Mouse (Mus musculus) myocyte (in vitro differentiated cells): Measurements from ENCODE around the gene Anxa4. TPM values are rescaled to one million over a fixed set of nuclear protein-coding genes. Genes with fewer than 3 reads are reported as not detected.

Experiments
- H3K27me3 ChIP-seq: one replicate; pipeline ENCODE4 v1.6.1; 2011; ENCODE audit not compliant: control insufficient read depth, insufficient read depth, insufficient read length
- H3K36me3 ChIP-seq: one replicate; pipeline ENCODE4 v1.6.1; 2011; ENCODE audit not compliant: control insufficient read depth, insufficient read depth
- H3K4me2 ChIP-seq: one replicate; pipeline ENCODE4 v1.6.1; 2011; ENCODE audit warnings: low read depth, control low read depth
- H3K4me3 ChIP-seq: one replicate; pipeline ENCODE4 v1.5.1; 2011; ENCODE audit warnings: mild to moderate bottlenecking, control low read depth, moderate library complexity
- H3K79me2 ChIP-seq: one replicate; pipeline ENCODE4 v1.6.1; 2011; ENCODE audit not compliant: control insufficient read depth, insufficient read depth
- H3ac ChIP-seq: one replicate; pipeline ENCODE4 v1.6.1; 2011; ENCODE audit not compliant: control insufficient read depth, insufficient read length
- CEBPB ChIP-seq: IDR thresholded peaks from 2 replicates; pipeline ENCODE4 v1.6.1; 2011; ENCODE audit warnings: mild to moderate bottlenecking, moderate library complexity; ENCODE audit not compliant: poor library complexity, insufficient read depth, severe bottlenecking
- E2F4 ChIP-seq: IDR thresholded peaks from one replicate; pipeline ENCODE4 v1.6.1; 2011; ENCODE audit warnings: mild to moderate bottlenecking, control low read depth, moderate library complexity; ENCODE audit not compliant: insufficient read depth
- MAX ChIP-seq: IDR thresholded peaks from one replicate; pipeline ENCODE4 v1.6.1; 2011; ENCODE audit warnings: low read depth, mild to moderate bottlenecking, control low read depth
- MYOD1 ChIP-seq, 3 experiments: IDR thresholded peaks; one replicate each; pipeline ENCODE4 v1.6.1; 2011; ENCODE audit warnings: control low read depth in 2 of 3, low read depth in 2 of 3, mild to moderate bottlenecking in 2 of 3, moderate library complexity in 1 of 3; ENCODE audit not compliant: insufficient read length in 2 of 3, control insufficient read depth in 1 of 3
- MYOG ChIP-seq, 3 experiments: IDR thresholded peaks; one replicate each; pipeline ENCODE4 v1.6.1; 2011; ENCODE audit warnings: control low read depth in 2 of 3, low read depth in 2 of 3, mild to moderate bottlenecking in 2 of 3; ENCODE audit not compliant: insufficient read length in 2 of 3, control insufficient read depth in 1 of 3, insufficient read depth in 1 of 3
- POLR2A ChIP-seq: IDR thresholded peaks from one replicate; pipeline ENCODE4 v1.6.1; 2011; ENCODE audit warnings: low read depth, mild to moderate bottlenecking, control low read depth, moderate library complexity; ENCODE audit not compliant: insufficient read length
- POLR2AphosphoS2 ChIP-seq: IDR thresholded peaks from one replicate; pipeline ENCODE4 v1.6.1; 2011; ENCODE audit warnings: low read depth, control low read depth; ENCODE audit not compliant: insufficient read length
- REST ChIP-seq: IDR thresholded peaks from one replicate; pipeline ENCODE4 v1.6.1; 2011; ENCODE audit warnings: mild to moderate bottlenecking, control low read depth, moderate library complexity; ENCODE audit not compliant: insufficient read depth, insufficient read length
- SRF ChIP-seq: IDR thresholded peaks from one replicate; pipeline ENCODE4 v1.6.1; 2011; ENCODE audit warnings: low read depth; ENCODE audit not compliant: control insufficient read depth, insufficient read length
- TCF12 ChIP-seq: IDR thresholded peaks from one replicate; pipeline ENCODE4 v1.6.1; 2011; ENCODE audit warnings: mild to moderate bottlenecking, control low read depth; ENCODE audit not compliant: poor library complexity, insufficient read depth, severe bottlenecking
- TCF3 ChIP-seq: IDR thresholded peaks from one replicate; pipeline ENCODE4 v1.6.1; 2011; ENCODE audit warnings: low read depth, control low read depth; ENCODE audit not compliant: insufficient read length
- USF1 ChIP-seq: IDR thresholded peaks from one replicate; pipeline ENCODE4 v1.6.1; 2011; ENCODE audit warnings: low read depth, mild to moderate bottlenecking, control low read depth, moderate library complexity
- polyA plus RNA-seq: library from polyadenylated mRNA; unstranded; fragments of >200 nt; fragmentation: generic; extraction: Trizol; gene quantifications from one replicate; pipeline ENCODE4 v1.2.1, GENCODE M21; 2012; ENCODE audit warnings: missing spikeins

Gene Anxa4
- polyA plus RNA-seq, 1 experiment: 72.5 TPM

DNA sequence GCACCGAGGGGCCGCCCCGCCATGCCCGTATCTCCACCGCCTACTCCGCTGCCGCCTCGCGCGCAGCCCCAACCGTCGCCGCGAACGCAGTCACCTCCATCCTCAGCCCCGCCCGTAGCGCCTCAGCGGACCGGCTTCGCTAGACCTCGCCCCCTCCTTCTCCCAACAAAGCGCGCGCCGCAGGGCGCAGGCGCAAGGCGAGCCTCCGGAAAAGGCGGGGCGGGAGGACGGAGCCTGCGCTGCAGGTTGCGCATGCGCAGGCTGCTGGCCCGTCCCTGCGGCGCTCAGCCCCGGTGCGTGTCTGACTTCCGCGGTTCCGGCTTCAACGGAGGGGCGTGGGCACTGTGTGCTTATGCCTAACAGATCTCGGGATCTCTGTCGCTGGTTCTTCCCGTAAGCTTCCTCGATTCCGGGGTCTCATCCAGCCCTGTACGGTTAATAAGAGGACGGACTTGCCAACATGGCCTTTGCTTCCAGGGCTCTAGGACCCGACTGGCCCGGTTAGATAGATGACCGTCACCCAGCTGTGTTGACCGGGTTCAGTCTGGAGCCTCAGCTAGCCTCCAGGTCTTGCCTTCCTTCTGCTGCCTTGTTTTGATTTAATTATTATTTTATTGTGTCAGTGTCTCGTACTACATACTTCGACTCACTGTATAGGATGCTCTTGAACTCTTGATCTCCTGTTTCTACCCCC, 60.1 kb downstream of the Anxa4 start, which contains the start of gene Gmcl1:
Gene Gmcl1, minus strand, starts transcription at position 201 of the 694 bp plus-strand sequence.
- Histone ChIP-seq H3K27me3 (no peaks in the 10 kb centered on the region), H3ac (peak within 1 kb of the TSS; percentile 83), H3K79me2 (peaks cover 23% of the 10 kb centered on the region), H3K4me3 (peak within 1 kb of the TSS; percentile 80), H3K36me3 (peaks cover 15% of the 10 kb centered on the region), H3K4me2 (peak within 1 kb of the TSS; percentile 86)
- TF ChIP-seq POLR2A (peak; percentile 96), TCF12 (no peak), TCF3 (no peak), CEBPB (no peak), REST (no peak), MYOG (IDR thresholded peaks at IDR 0.05; ENCODE audit: control insufficient read depth in 1 of 3, insufficient read depth in 1 of 3, insufficient read length in 2 of 3, low read depth in 2 of 3) (peak in 1 of 3 experiments; percentile 8), SRF (peak; percentile 81), MAX (no peak), POLR2AphosphoS2 (peak; percentile 91)

DNA sequence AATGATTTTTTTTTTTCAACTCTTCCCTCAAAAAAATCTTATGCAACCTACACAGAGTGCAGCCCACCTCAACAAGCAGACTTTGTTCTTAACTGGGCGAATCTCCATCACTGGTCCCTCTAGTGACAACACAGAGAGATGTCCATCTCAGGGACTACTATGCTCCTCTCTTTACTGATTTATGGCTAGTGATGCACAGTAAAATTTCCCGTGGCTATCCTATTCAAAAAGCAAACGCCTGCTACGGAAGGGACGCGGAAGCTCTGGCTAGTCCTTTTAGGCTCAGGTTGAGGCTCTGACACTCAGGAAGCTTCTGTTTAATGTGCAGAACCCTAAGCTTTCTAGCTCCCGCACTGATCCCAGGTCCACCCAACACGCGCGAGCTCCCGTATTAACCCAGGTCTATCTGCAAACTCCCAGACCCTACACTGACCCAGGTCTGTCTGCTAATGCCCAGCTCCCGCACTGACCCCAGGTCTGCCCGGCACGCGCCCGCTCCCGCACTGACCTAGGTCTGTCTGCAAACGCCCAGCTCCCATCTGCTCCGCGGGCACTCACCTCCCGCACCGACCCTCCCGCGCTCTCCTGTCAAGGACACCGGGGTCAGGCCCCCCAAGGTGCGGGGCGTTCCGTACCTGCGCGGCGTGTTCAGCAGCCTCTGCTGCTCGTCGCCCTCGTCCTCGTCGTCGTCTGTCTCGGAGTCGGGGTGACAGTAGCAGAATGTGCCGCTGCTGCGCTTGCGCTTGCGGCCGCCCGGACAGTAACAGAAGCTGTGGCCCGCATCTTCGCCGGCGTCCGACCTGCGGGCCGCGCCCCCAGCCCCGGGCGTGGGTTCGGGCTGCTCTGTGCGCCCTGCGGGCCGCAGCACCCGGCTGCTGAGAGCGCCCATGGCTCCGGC, 60.9 kb downstream of the Anxa4 start:
- peak overlapping the region; percentile 80 for H3K4me3 ChIP-seq
- H3K79me2 ChIP-seq: peaks cover 25% of the 10 kb centered on the region

DNA sequence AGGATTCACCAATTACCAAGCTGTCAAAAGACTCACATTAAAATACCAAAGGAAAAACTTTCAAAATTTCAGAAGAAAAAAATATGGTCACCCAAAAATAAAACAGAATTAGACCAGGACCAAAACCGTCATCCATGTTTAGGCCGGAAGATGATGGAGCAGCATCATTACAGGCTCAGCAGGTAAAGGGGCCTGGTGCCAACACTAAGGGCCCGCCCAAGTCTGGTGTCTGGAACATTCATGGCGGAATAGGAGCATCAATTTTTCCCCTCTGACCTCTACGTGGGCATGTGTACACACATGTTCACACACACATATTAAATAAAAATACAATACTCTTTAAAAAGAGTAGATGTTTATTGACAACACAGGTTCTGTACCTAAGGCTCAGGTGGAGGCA, 64.7 kb downstream of the Anxa4 start:
- Histone ChIP-seq H3K4me3 (no peak overlapping the region), H3K27me3 (no peaks in the 10 kb centered on the region), H3K36me3 (no peaks in the 10 kb centered on the region), H3ac (no peak overlapping the region), H3K79me2 (peaks cover 34% of the 10 kb centered on the region), H3K4me2 (no peak overlapping the region)
- no peak for TF ChIP-seq MYOG (IDR thresholded peaks at IDR 0.05; ENCODE audit: control insufficient read depth in 1 of 3, insufficient read depth in 1 of 3, insufficient read length in 2 of 3, low read depth in 2 of 3)
- no peak for TF ChIP-seq MAX
- TF ChIP-seq TCF3: no peak
- TF ChIP-seq POLR2A: no peak
- no peak for TF ChIP-seq USF1
- TF ChIP-seq MYOD1 (IDR thresholded peaks at IDR 0.05; ENCODE audit: control insufficient read depth in 1 of 3, insufficient read length in 2 of 3, low read depth in 2 of 3): no peak
- TF ChIP-seq REST: no peak
- no peak for TF ChIP-seq CEBPB
- no peak for TF ChIP-seq POLR2AphosphoS2
- TF ChIP-seq E2F4: no peak
- TF ChIP-seq TCF12: no peak

More for the DNA sequence above, 60.9 kb downstream of the Anxa4 start:
- Histone ChIP-seq H3K4me2 (peak overlapping the region; percentile 86), H3K27me3 (no peaks in the 10 kb centered on the region), H3K36me3 (peaks cover 13% of the 10 kb centered on the region), H3ac (peak overlapping the region; percentile 83)
- TF ChIP-seq USF1 (no peak), MYOD1 (IDR thresholded peaks at IDR 0.05; ENCODE audit: control insufficient read depth in 1 of 3, insufficient read length in 2 of 3, low read depth in 2 of 3) (peak in 1 of 3 experiments; percentile 1)

DNA sequence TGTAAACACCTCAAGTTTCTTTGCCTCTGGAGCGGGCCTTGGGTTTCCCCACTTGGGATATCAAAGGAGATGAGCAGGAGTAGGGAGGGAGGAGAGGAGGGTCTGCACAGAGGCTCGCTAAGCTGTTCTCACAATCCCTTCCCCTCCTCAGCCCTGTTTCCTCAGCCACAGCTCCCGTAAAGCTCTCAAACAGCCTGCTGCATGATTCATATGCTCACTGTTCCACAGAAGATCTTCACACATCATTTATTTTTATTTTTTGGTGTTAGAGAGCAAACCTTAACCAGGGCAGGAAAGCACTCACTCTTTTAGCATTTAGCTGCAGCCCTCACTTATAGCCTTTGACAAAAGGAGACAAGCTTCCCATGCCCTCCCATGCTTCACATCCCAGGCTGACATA, 71.4 kb downstream of the Anxa4 start:
- no peaks in the 10 kb centered on the region for H3K27me3 ChIP-seq
- H3ac ChIP-seq: no peak overlapping the region
- TF ChIP-seq REST (no peak), TCF3 (no peak), POLR2AphosphoS2 (no peak), E2F4 (no peak), MYOG (IDR thresholded peaks at IDR 0.05; ENCODE audit: control insufficient read depth in 1 of 3, insufficient read depth in 1 of 3, insufficient read length in 2 of 3, low read depth in 2 of 3) (no peak), CEBPB (no peak), USF1 (no peak), TCF12 (no peak), POLR2A (no peak), MAX (no peak), MYOD1 (IDR thresholded peaks at IDR 0.05; ENCODE audit: control insufficient read depth in 1 of 3, insufficient read length in 2 of 3, low read depth in 2 of 3) (no peak), SRF (no peak)
- no peak overlapping the region for H3K4me3 ChIP-seq
- no peak overlapping the region for H3K4me2 ChIP-seq
- peaks cover 5% of the 10 kb centered on the region for H3K36me3 ChIP-seq
- peaks cover 9% of the 10 kb centered on the region for H3K79me2 ChIP-seq
